Mouse (Mus musculus) G1E (cell line): ENCODE results near the gene Arhgef6. TPM values are rescaled to one million over a fixed set of nuclear protein-coding genes. Genes with fewer than 3 reads are reported as not detected.

Experiments used
- ATAC-seq: 2 replicates; pipeline ENCODE4 v1.8.0; 2016; ENCODE audit warnings: mild to moderate bottlenecking; ENCODE audit not compliant: insufficient number of reproducible peaks, poor library complexity, low FRiP score, severe bottlenecking; ENCODE audit errors: extremely low read depth
- DNase-seq: peaks from one replicate; pipeline ENCODE4 v3.0.0; 2012; ENCODE audit warnings: low spot score
- H3K27me3 ChIP-seq: 2 replicates; pipeline ENCODE4 v1.6.1; 2012; ENCODE audit warnings: mild to moderate bottlenecking, low read length, inconsistent platforms; ENCODE audit not compliant: insufficient read depth
- H3K36me3 ChIP-seq: replicated peaks from 2 replicates; pipeline ENCODE3; 2012; ENCODE audit warnings: mild to moderate bottlenecking, inconsistent platforms
- H3K4me1 ChIP-seq: 2 replicates; pipeline ENCODE4 v1.6.1; 2012; ENCODE audit warnings: low read depth, low read length, inconsistent platforms, mixed read lengths; ENCODE audit not compliant: insufficient read depth
- H3K4me3 ChIP-seq: 2 replicates; pipeline ENCODE4 v1.5.1; 2012; ENCODE audit warnings: low read depth, mild to moderate bottlenecking, inconsistent platforms, low read length, moderate library complexity, mixed read lengths
- H3K9me3 ChIP-seq: replicated peaks from 2 replicates; pipeline ENCODE4 v1.6.1; 2012; ENCODE audit warnings: inconsistent platforms
- CTCF ChIP-seq: IDR thresholded peaks from 2 replicates; pipeline ENCODE4 v1.5.1; 2012; ENCODE audit warnings: low read depth, low read length, inconsistent platforms, mixed read lengths
- GATA1 ChIP-seq: IDR thresholded peaks from 2 replicates; pipeline ENCODE4 v1.6.1; 2012; ENCODE audit warnings: borderline replicate concordance, low read length, inconsistent platforms, mixed read lengths
- GATA2 ChIP-seq: IDR thresholded peaks from 2 replicates; pipeline ENCODE4 v1.6.1; 2012; ENCODE audit warnings: low read depth, low read length, inconsistent platforms, borderline replicate concordance
- POLR2AphosphoS5 ChIP-seq: IDR thresholded peaks from 2 replicates; pipeline ENCODE4 v1.6.1; 2012; ENCODE audit warnings: low read depth, low read length, inconsistent platforms; ENCODE audit not compliant: insufficient replicate concordance
- TAL1 ChIP-seq: conservative IDR thresholded peaks from 2 replicates; pipeline ENCODE4 v1.6.1; 2012; ENCODE audit warnings: low read depth, low read length, inconsistent platforms, mixed read lengths
- polyA plus RNA-seq: library from polyadenylated mRNA; stranded (reverse); fragments of >175 nt; gene quantifications from 2 replicates; pipeline ENCODE4 v1.2.3, GENCODE M21; 2012
- total RNA-seq, 2 experiments: library from RNA; stranded (forward) in 1 of 2; stranded (reverse) in 1 of 2; fragments of 200-1000 nt in 1 of 2; fragments of >200 nt in 1 of 2; fragmentation: Nextera tagmentation in 1 of 2; gene quantifications; 2 replicates each; pipeline ENCODE4 v1.2.3; 2014 to 2017

The Arhgef6 gene
- total and polyA plus RNA-seq, 3 experiments: 0.25 to 7.2 (median 1.1) TPM

GRCm38 (mm10) chrX:57196319-57196718 lies 142.2 kb downstream of the Arhgef6 start:
- no peak overlapping the region for H3K4me3 ChIP-seq
- TF ChIP-seq GATA1 (no peak), CTCF (no peak), POLR2AphosphoS5 (no peak), TAL1 (no peak), GATA2 (no peak)
- DNase-seq (no peak), ATAC-seq (no peak)
- H3K9me3 ChIP-seq: no peaks in the 10 kb centered on the region
- no peaks in the 10 kb centered on the region for H3K4me1 ChIP-seq
- H3K27me3 ChIP-seq: no peaks in the 10 kb centered on the region
- H3K36me3 ChIP-seq: no peaks in the 10 kb centered on the region

GRCm38 (mm10) chrX:57189335-57189734 lies 149.2 kb downstream of the Arhgef6 start:
- no peak for ATAC-seq
- Histone ChIP-seq H3K36me3 (no peaks in the 10 kb centered on the region), H3K4me3 (no peak overlapping the region), H3K27me3 (no peaks in the 10 kb centered on the region), H3K9me3 (no peaks in the 10 kb centered on the region), H3K4me1 (no peaks in the 10 kb centered on the region)
- no peak for DNase-seq
- TF ChIP-seq CTCF: no peak
- TF ChIP-seq TAL1: no peak
- no peak for TF ChIP-seq GATA1
- TF ChIP-seq GATA2: no peak
- no peak for TF ChIP-seq POLR2AphosphoS5

- H3K36me3 ChIP-seq: no peaks in the 10 kb centered on the region
- TF ChIP-seq GATA1 (no peak), CTCF (no peak), TAL1 (no peak), POLR2AphosphoS5 (no peak), GATA2 (no peak)
- ATAC-seq: no peak
- no peak for DNase-seq
- H3K27me3 ChIP-seq: no peaks in the 10 kb centered on the region
- H3K9me3 ChIP-seq: no peaks in the 10 kb centered on the region
- no peaks in the 10 kb centered on the region for H3K4me1 ChIP-seq
- no peak overlapping the region for H3K4me3 ChIP-seq
These were observed 151.2 kb downstream of the Arhgef6 start for GRCm38 (mm10) chrX:57187301-57187700.

- no peaks in the 10 kb centered on the region for H3K27me3 ChIP-seq
- no peak overlapping the region for H3K4me3 ChIP-seq
- no peaks in the 10 kb centered on the region for H3K4me1 ChIP-seq
- ATAC-seq: no peak
- H3K9me3 ChIP-seq: no peaks in the 10 kb centered on the region
- H3K36me3 ChIP-seq: no peaks in the 10 kb centered on the region
- DNase-seq: no peak
- TF ChIP-seq CTCF (no peak), GATA2 (no peak), POLR2AphosphoS5 (no peak), TAL1 (no peak), GATA1 (no peak)
These were observed 155.2 kb downstream of the Arhgef6 start for GRCm38 (mm10) chrX:57183359-57183758.

GRCm38 (mm10) chrX:57182470-57182869 lies 156.1 kb downstream of the Arhgef6 start:
- H3K27me3 ChIP-seq: no peaks in the 10 kb centered on the region
- DNase-seq: no peak
- TF ChIP-seq GATA2 (no peak), CTCF (no peak), GATA1 (no peak), POLR2AphosphoS5 (no peak), TAL1 (no peak)
- H3K36me3 ChIP-seq: no peaks in the 10 kb centered on the region
- no peak overlapping the region for H3K4me3 ChIP-seq
- no peak for ATAC-seq
- H3K9me3 ChIP-seq: no peaks in the 10 kb centered on the region
- H3K4me1 ChIP-seq: no peaks in the 10 kb centered on the region

Other genes with a start within 250 kb of the Arhgef6 start
- not detected in 2 replicates for gene Cd40lg, start 126.6 kb downstream of the Arhgef6 start, total RNA-seq (2014; fragmentation: Nextera tagmentation)
- not detected in 2 replicates for gene Cd40lg, start 126.6 kb downstream of the Arhgef6 start, total RNA-seq (2017)
- not detected in 2 replicates for gene Cd40lg, start 126.6 kb downstream of the Arhgef6 start, polyA plus RNA-seq
- 99.9 and 103 TPM in 2 replicates for gene Rbmx, start 54.3 kb upstream of the Arhgef6 start, total RNA-seq (2014; fragmentation: Nextera tagmentation)
- 64.5 and 70.0 TPM in 2 replicates for gene Rbmx, start 54.3 kb upstream of the Arhgef6 start, total RNA-seq (2017)
- 21.0 and 34.5 TPM in 2 replicates for gene Rbmx, start 54.3 kb upstream of the Arhgef6 start, polyA plus RNA-seq
- not detected in 2 replicates for gene Gm364, start 70.4 kb upstream of the Arhgef6 start, total RNA-seq (2014; fragmentation: Nextera tagmentation)
- not detected in 2 replicates for gene Gm364, start 70.4 kb upstream of the Arhgef6 start, total RNA-seq (2017)
- not detected in 2 replicates for gene Gm364, start 70.4 kb upstream of the Arhgef6 start, polyA plus RNA-seq
- not detected in 2 replicates for gene Gpr101, start 165.0 kb upstream of the Arhgef6 start, total RNA-seq (2014; fragmentation: Nextera tagmentation)
- gene Gpr101, start 165.0 kb upstream of the Arhgef6 start, total RNA-seq (2017): under 0.01 TPM in 1 of 2 replicates, not detected in the other
- not detected in 2 replicates for gene Gpr101, start 165.0 kb upstream of the Arhgef6 start, polyA plus RNA-seq